Mouse (Mus musculus): ENCODE measurements around the gene Cabp1.
"Not testable (repeated sequence)": the region's sequence is repeated elsewhere in the genome, so short reads cannot be mapped to it uniquely, and the experiment has no call there.

The Cabp1 gene

GRCm38 (mm10) chr5:115177866-115178265, 16.3 kb downstream of the Cabp1 start:
- no peak for DNase-seq (ENCODE audit: low read depth, low spot score)

GRCm38 (mm10) chr5:115174554-115174953, 19.6 kb downstream of the Cabp1 start:
- no peak for DNase-seq (ENCODE audit: low read depth, low spot score)

GRCm38 (mm10) chr5:115170150-115170549, 24.0 kb downstream of the Cabp1 start:
- no peak for DNase-seq (ENCODE audit: low read depth, low spot score)

GRCm38 (mm10) chr5:115168641-115169415, 25.4 kb downstream of the Cabp1 start:
- no peak for DNase-seq (ENCODE audit: low read depth, low spot score)

GRCm38 (mm10) chr5:115167396-115167795, 26.8 kb downstream of the Cabp1 start:
- DNase-seq (ENCODE audit: low read depth, low spot score): no peak

GRCm38 (mm10) chr5:115166815-115167194, 27.4 kb downstream of the Cabp1 start:
- no peak for DNase-seq (ENCODE audit: low read depth, low spot score)

GRCm38 (mm10) chr5:115165895-115166814, 28.0 kb downstream of the Cabp1 start:
- peak; percentile 66 for DNase-seq (ENCODE audit: low read depth, low spot score)

GRCm38 (mm10) chr5:115165351-115165750, 28.8 kb downstream of the Cabp1 start:
- no peak for DNase-seq (ENCODE audit: low read depth, low spot score)

- not testable (repeated sequence) for DNase-seq (ENCODE audit: low read depth, low spot score)
Observed at GRCm38 (mm10) chr5:115164446-115164845, 29.7 kb downstream of the Cabp1 start.

GRCm38 (mm10) chr5:115163563-115163962, 30.6 kb downstream of the Cabp1 start:
- DNase-seq (ENCODE audit: low read depth, low spot score): peak; percentile 69

- DNase-seq (ENCODE audit: low read depth, low spot score): not testable (repeated sequence)
Observed at GRCm38 (mm10) chr5:115161940-115162279, 32.3 kb downstream of the Cabp1 start.

- DNase-seq (ENCODE audit: low read depth, low spot score): no peak
Observed at GRCm38 (mm10) chr5:115161064-115161939, 32.9 kb downstream of the Cabp1 start.

GRCm38 (mm10) chr5:115160655-115161054, 33.5 kb downstream of the Cabp1 start:
- DNase-seq (ENCODE audit: low read depth, low spot score): no peak

- no peak for DNase-seq (ENCODE audit: low read depth, low spot score)
Observed at GRCm38 (mm10) chr5:115159165-115159564, 35.0 kb downstream of the Cabp1 start.

GRCm38 (mm10) chr5:115158040-115158983, 35.9 kb downstream of the Cabp1 start, which contains the start of gene Mlec:
Gene Mlec, minus strand, starts transcription at chr5:115158179.
- peak; percentile 99 for DNase-seq (ENCODE audit: low read depth, low spot score)

GRCm38 (mm10) chr5:115156933-115157589, 37.1 kb downstream of the Cabp1 start:
- no peak for DNase-seq (ENCODE audit: low read depth, low spot score)

GRCm38 (mm10) chr5:115156401-115156800, 37.8 kb downstream of the Cabp1 start:
- DNase-seq (ENCODE audit: low read depth, low spot score): no peak

- DNase-seq (ENCODE audit: low read depth, low spot score): peak; percentile 39
Observed at GRCm38 (mm10) chr5:115155831-115156230, 38.4 kb downstream of the Cabp1 start.

GRCm38 (mm10) chr5:115155156-115155631, 39.0 kb downstream of the Cabp1 start:
- DNase-seq (ENCODE audit: low read depth, low spot score): no peak

All from brain, adult 2 months (tissue).